Mouse (Mus musculus) cortical plate, adult 2 months (tissue): ENCODE results near the gene Prex1. TPM values are rescaled to one million over a fixed set of nuclear protein-coding genes. Genes with fewer than 3 reads are reported as not detected.

Source experiments
- H3K27ac ChIP-seq: fragments of 200-500 bp; 2 replicates; pipeline ENCODE4 v1.5.1; 2012; ENCODE audit warnings: low read length, control low read depth, inconsistent platforms; ENCODE audit not compliant: insufficient read depth
- H3K4me1 ChIP-seq: fragments of 200-500 bp; 2 replicates; pipeline ENCODE4 v1.6.1; 2011; ENCODE audit warnings: low read length; ENCODE audit not compliant: control insufficient read depth, insufficient read depth
- H3K4me3 ChIP-seq: fragments of 200-500 bp; 2 replicates; pipeline ENCODE4 v1.5.1; 2011; ENCODE audit warnings: mild to moderate bottlenecking, low read length, control low read depth; ENCODE audit not compliant: insufficient read depth
- CTCF ChIP-seq: fragments of 200-500 bp; IDR thresholded peaks from 2 replicates; pipeline ENCODE4 v1.5.1; 2011; ENCODE audit warnings: mild to moderate bottlenecking, control low read depth, low read length; ENCODE audit not compliant: insufficient read depth; ENCODE audit errors: extremely low read depth
- POLR2A ChIP-seq: fragments of 200-500 bp; IDR thresholded peaks from 2 replicates; pipeline ENCODE4 v1.6.1; 2011; ENCODE audit warnings: mild to moderate bottlenecking, low read length, control low read depth; ENCODE audit not compliant: insufficient read depth; ENCODE audit errors: extremely low read depth
- polyA plus RNA-seq: library from polyadenylated mRNA; depleted of rRNA; stranded (reverse); fragments of >200 nt; gene quantifications from 2 replicates; pipeline ENCODE4 v1.2.3, GENCODE M21; 2012

Prex1 gene
- polyA plus RNA-seq, 1 experiment: 83.3 TPM

DNA sequence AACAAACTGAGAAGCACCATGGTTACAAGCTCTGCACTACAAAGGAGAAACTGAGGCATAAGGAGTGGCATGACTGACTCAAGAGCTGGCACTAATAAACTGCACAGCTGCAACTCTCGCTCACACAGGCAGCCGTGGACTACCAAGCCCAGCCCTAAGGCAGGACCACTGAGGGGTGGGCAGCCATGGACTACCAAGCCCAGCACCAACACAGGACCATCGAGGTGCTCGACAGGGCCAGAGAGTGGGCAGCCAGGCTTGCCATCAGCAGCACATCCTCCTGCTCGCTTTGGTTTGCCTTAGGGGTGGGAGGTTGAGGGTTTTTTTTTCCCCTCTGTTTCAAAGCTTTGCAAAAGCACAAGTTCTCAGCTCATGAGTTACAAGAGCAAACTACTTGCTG, 82.4 kb downstream of the Prex1 start:
- no peak overlapping the region for H3K4me3 ChIP-seq
- H3K4me1 ChIP-seq: peaks cover 11% of the 10 kb centered on the region
- 0 out of 2 replicates have a peak overlapping the region, but pooled peaks have one; percentile 8 for H3K27ac ChIP-seq
- TF ChIP-seq CTCF: no peak
- TF ChIP-seq POLR2A: no peak

DNA sequence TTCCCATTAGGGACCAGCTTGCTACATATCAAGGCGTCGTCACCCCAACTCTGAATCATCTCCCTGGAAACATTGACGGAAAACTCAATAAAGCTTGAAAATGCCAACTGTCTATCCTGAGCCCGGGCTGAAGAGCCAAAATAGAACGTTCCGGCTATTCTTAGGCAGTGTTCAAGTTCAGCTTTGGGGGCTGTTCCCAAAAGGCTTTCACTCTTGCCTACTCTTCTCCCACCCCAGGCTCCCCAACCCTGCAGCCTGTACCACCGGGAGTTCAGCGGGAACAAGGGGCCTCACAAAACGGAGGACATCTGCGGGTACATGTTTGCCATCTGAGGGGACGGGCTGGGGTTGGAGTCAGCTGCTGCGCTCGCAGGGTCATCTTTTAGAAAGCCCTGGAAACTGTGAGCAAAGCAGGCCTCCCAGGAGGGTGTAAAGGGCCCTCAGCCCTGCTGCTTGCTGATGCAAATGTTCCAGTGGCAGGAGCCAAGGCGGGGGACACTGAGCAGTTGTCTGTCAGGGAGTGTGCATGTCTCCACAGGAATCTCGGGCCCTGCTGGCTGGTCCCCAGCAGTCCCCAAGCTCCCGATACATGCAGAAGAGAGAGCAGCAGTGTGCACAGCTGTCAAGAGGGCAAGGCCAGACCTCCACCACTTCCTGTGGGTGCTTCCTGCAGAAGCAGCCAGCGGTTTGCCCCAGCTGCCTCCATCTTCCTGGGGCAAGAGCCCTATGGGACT, 83.5 kb downstream of the Prex1 start:
- Histone ChIP-seq H3K4me1 (peaks cover 13% of the 10 kb centered on the region), H3K4me3 (no peak overlapping the region), H3K27ac (no peak overlapping the region)
- TF ChIP-seq POLR2A: no peak
- no peak for TF ChIP-seq CTCF

GRCm38 (mm10) chr2:166627578-166627977, 86.1 kb downstream of the Prex1 start:
- Histone ChIP-seq H3K4me1 (peaks cover 13% of the 10 kb centered on the region), H3K27ac (no peak overlapping the region), H3K4me3 (no peak overlapping the region)
- no peak for TF ChIP-seq CTCF
- TF ChIP-seq POLR2A: no peak

DNA sequence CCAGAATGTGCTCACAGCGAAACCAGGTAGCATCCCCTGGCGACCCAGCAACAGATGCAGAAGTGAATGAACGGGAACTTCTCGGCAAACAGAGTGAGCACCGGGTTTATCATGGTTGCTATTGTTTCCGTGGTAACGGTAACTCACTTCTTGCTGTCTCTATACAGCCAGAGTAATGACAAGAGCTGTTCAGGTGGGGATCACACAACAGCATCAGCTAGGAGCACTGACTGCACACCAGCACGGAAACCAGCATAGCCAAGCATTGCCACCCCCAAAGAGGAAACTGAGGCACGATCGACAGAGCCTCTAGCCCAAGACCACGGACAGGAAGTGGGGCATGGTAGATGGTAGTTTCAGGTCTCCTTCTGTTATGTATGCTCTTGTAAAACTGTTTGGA, 88.4 kb downstream of the Prex1 start:
- TF ChIP-seq CTCF: no peak
- TF ChIP-seq POLR2A: no peak
- Histone ChIP-seq H3K27ac (no peak overlapping the region), H3K4me3 (no peak overlapping the region), H3K4me1 (peaks cover 7% of the 10 kb centered on the region)

- TF ChIP-seq CTCF (no peak), POLR2A (no peak)
- H3K27ac ChIP-seq: peak overlapping the region; percentile 53; the same call in 1 of the 2 replicates
- H3K4me3 ChIP-seq: no peak overlapping the region
- H3K4me1 ChIP-seq: peaks cover 4% of the 10 kb centered on the region; the same call in 1 of the 2 replicates
Observed at GRCm38 (mm10) chr2:166623081-166623567, 90.5 kb downstream of the Prex1 start.

GRCm38 (mm10) chr2:166622590-166622989, 91.0 kb downstream of the Prex1 start:
- Histone ChIP-seq H3K4me3 (no peak overlapping the region), H3K4me1 (peaks cover 4% of the 10 kb centered on the region; the same call in 1 of the 2 replicates), H3K27ac (peak overlapping the region; percentile 53; the same call in 1 of the 2 replicates)
- TF ChIP-seq POLR2A (no peak), CTCF (no peak)

- H3K4me3 ChIP-seq: no peak overlapping the region
- no peak overlapping the region for H3K27ac ChIP-seq
- TF ChIP-seq CTCF (no peak), POLR2A (no peak)
- H3K4me1 ChIP-seq: peaks cover 4% of the 10 kb centered on the region; the same call in 1 of the 2 replicates
Observed at GRCm38 (mm10) chr2:166622079-166622478, 91.6 kb downstream of the Prex1 start.

- Histone ChIP-seq H3K4me3 (no peak overlapping the region), H3K27ac (no peak overlapping the region)
Observed at GRCm38 (mm10) chr2:166620529-166621466, 92.8 kb downstream of the Prex1 start.

GRCm38 (mm10) chr2:166619906-166620490, 93.6 kb downstream of the Prex1 start:
- 0 out of 2 replicates have a peak, but pooled peaks cover 2% of the 10 kb centered on the region for H3K4me1 ChIP-seq
- H3K4me3 ChIP-seq: no peak overlapping the region
- H3K27ac ChIP-seq: no peak overlapping the region
- TF ChIP-seq CTCF (no peak), POLR2A (no peak)

More at GRCm38 (mm10) chr2:166620529-166621466, 92.8 kb downstream of the Prex1 start:
- TF ChIP-seq CTCF (no peak), POLR2A (no peak)
- H3K4me1 ChIP-seq: peaks cover 4% of the 10 kb centered on the region; the same call in 1 of the 2 replicates
